Mouse (Mus musculus) heart, postnatal 0 days (tissue): ENCODE results near the gene Kcp.

ENCODE experiments used
- CTCF ChIP-seq: IDR thresholded peaks from 2 replicates; pipeline ENCODE4 v1.5.1; 2016; ENCODE audit warnings: antibody characterized with exemption, control low read depth, low read depth
- EP300 ChIP-seq: IDR thresholded peaks from 2 replicates; pipeline ENCODE4 v1.6.1; 2016; ENCODE audit warnings: antibody characterized with exemption, low read depth

- TF ChIP-seq CTCF, result no peak
- TF ChIP-seq EP300, result no peak
These were observed 62.4 kb downstream of the Kcp start for GRCm38 (mm10) chr6:29445354-29445753.
